Mouse (Mus musculus) ES-E14 (cell line): ENCODE measurements around the gene Mgat3. TPM values are rescaled to one million over a fixed set of nuclear protein-coding genes. Genes with fewer than 3 reads are reported as not detected.

Source experiments
- DNase-seq: peaks from one replicate; pipeline ENCODE4 v3.0.0-alpha.2; 2013; ENCODE audit warnings: low read depth, low spot score
- H3K27ac ChIP-seq: 2 replicates; pipeline ENCODE4 v1.5.1; 2012; ENCODE audit warnings: low read depth, mild to moderate bottlenecking, low read length, moderate library complexity, mixed read lengths; ENCODE audit not compliant: poor library complexity, insufficient read depth, severe bottlenecking
- H3K36me3 ChIP-seq: 2 replicates; pipeline ENCODE4 v1.6.1; 2012; ENCODE audit warnings: mild to moderate bottlenecking, low read length, moderate library complexity, mixed read lengths; ENCODE audit not compliant: control insufficient read depth, poor library complexity, insufficient read depth, severe bottlenecking
- H3K4me1 ChIP-seq, 2 experiments: fragments of 150-350 bp in 1 of 2; sonication (generic) in 1 of 2; 2 replicates each; pipeline ENCODE4 v1.6.1; 2012; ENCODE audit warnings: low read length in 2 of 2, mild to moderate bottlenecking in 1 of 2, mixed read lengths in 1 of 2; ENCODE audit not compliant: control insufficient read depth in 2 of 2, insufficient read depth in 2 of 2, poor library complexity in 1 of 2
- H3K4me3 ChIP-seq, 2 experiments: fragments of 150-350 bp in 1 of 2; sonication (generic) in 1 of 2; 2 replicates each; pipeline ENCODE4 v1.5.1; 2012; ENCODE audit warnings: low read length in 2 of 2, low read depth in 1 of 2, mild to moderate bottlenecking in 1 of 2, mixed read lengths in 1 of 2; ENCODE audit not compliant: insufficient read depth in 1 of 2, poor library complexity in 1 of 2, severe bottlenecking in 1 of 2
- H3K9ac ChIP-seq: 2 replicates; pipeline ENCODE4 v1.6.1; 2012; ENCODE audit warnings: low read depth, mild to moderate bottlenecking, low read length, mixed read lengths; ENCODE audit not compliant: poor library complexity, insufficient read depth, severe bottlenecking
- H3K9me3 ChIP-seq: fragments of 150-350 bp; sonication (generic); 2 replicates; pipeline ENCODE4 v1.6.1; 2012; ENCODE audit warnings: low read depth, mild to moderate bottlenecking, low read length; ENCODE audit not compliant: control insufficient read depth, insufficient read depth
- CHD2 ChIP-seq: IDR thresholded peaks from 2 replicates; pipeline ENCODE4 v1.6.1; 2014; ENCODE audit warnings: mild to moderate bottlenecking, low read depth, low read length, inconsistent platforms
- HCFC1 ChIP-seq: IDR thresholded peaks from 2 replicates; pipeline ENCODE4 v1.6.1; 2012; ENCODE audit warnings: low read length, inconsistent platforms, borderline replicate concordance; ENCODE audit not compliant: insufficient read depth
- MAFK ChIP-seq: IDR thresholded peaks from 2 replicates; pipeline ENCODE4 v1.6.1; 2014; ENCODE audit warnings: mild to moderate bottlenecking, low read depth, low read length, inconsistent platforms; ENCODE audit not compliant: insufficient read depth
- ZC3H11A ChIP-seq: IDR thresholded peaks from 2 replicates; pipeline ENCODE4 v1.6.1; 2012; ENCODE audit warnings: low read depth, mild to moderate bottlenecking, inconsistent platforms, low read length, borderline replicate concordance
- ZNF384 ChIP-seq: IDR thresholded peaks from 2 replicates; pipeline ENCODE4 v1.6.1; 2012; ENCODE audit warnings: low read depth, low read length, inconsistent platforms
- in situ Hi-C, 2 experiments: fragments of 600-800 bp; cut with MboI; formaldehyde crosslinking; loops; one replicate each; pipeline ENCODE4 v1.15.1; 2025; ENCODE audit warnings: low sequenced_read_pairs in 2 of 2, inconsistent platforms in 1 of 2; ENCODE audit not compliant: unreplicated experiment in 2 of 2
- total RNA-seq: library from RNA; depleted of rRNA; stranded (reverse); fragments of 300-350 nt; gene quantifications from 2 replicates; pipeline ENCODE4 v1.2.3, GENCODE M21; 2012

The Mgat3 gene
- total RNA-seq, 1 experiment = 8.5 TPM

- Histone ChIP-seq H3K4me3 (peak overlapping the region; percentile 79 to 92), H3K27ac (peak overlapping the region; percentile 92), H3K4me1 (peaks cover 1 to 11% of the 10 kb centered on the region in 2 experiments; a peak in 3 of 4 replicates), H3K9ac (peak overlapping the region; percentile 94), H3K9me3 (no peaks in the 10 kb centered on the region), H3K36me3 (peaks cover 7% of the 10 kb centered on the region; the same call in 1 of the 2 replicates)
- no peak for DNase-seq
- in situ Hi-C loops = no loop called here
- no peak for TF ChIP-seq CHD2
- no peak for TF ChIP-seq MAFK
- TF ChIP-seq ZC3H11A = no peak
- no peak for TF ChIP-seq ZNF384
- TF ChIP-seq HCFC1 = no peak
These were observed 39.7 kb upstream of the Mgat3 start for GRCm38 (mm10) chr15:80133682-80134449.

- Histone ChIP-seq H3K27ac (peak overlapping the region; percentile 92; the same call in 1 of the 2 replicates), H3K9ac (peak overlapping the region; percentile 94), H3K36me3 (peaks cover 7% of the 10 kb centered on the region; the same call in 1 of the 2 replicates), H3K4me1 (peaks cover 1 to 14% of the 10 kb centered on the region in 2 experiments; a peak in 3 of 4 replicates), H3K9me3 (no peaks in the 10 kb centered on the region), H3K4me3 (peak overlapping the region; percentile 79 to 92)
- in situ Hi-C loops = no loop called here
- no peak for TF ChIP-seq ZC3H11A
- TF ChIP-seq CHD2 = no peak
- TF ChIP-seq ZNF384 = no peak
- TF ChIP-seq MAFK = no peak
- TF ChIP-seq HCFC1 = no peak
- no peak for DNase-seq
These were observed 39.1 kb upstream of the Mgat3 start for GRCm38 (mm10) chr15:80134450-80134847.

GRCm38 (mm10) chr15:80135499-80135898 is 38.0 kb upstream of the Mgat3 start:
- no peak for DNase-seq
- H3K9ac ChIP-seq = no peak overlapping the region
- H3K27ac ChIP-seq = no peak overlapping the region
- peaks cover 1 to 14% of the 10 kb centered on the region in 2 experiments; a peak in 3 of 4 replicates for H3K4me1 ChIP-seq
- H3K4me3 ChIP-seq = no peak overlapping the region
- H3K9me3 ChIP-seq = no peaks in the 10 kb centered on the region
- peaks cover 7% of the 10 kb centered on the region; the same call in 1 of the 2 replicates for H3K36me3 ChIP-seq
- in situ Hi-C loops = no loop called here
- TF ChIP-seq HCFC1 (no peak), ZC3H11A (no peak), ZNF384 (no peak), CHD2 (no peak), MAFK (no peak)

- Histone ChIP-seq H3K4me3 (no peak overlapping the region), H3K36me3 (peaks cover 11% of the 10 kb centered on the region; the same call in 1 of the 2 replicates), H3K4me1 (peaks cover 1 to 11% of the 10 kb centered on the region in 2 experiments; a peak in 3 of 4 replicates), H3K9me3 (no peaks in the 10 kb centered on the region), H3K27ac (no peak overlapping the region), H3K9ac (no peak overlapping the region)
- DNase-seq = no peak
- in situ Hi-C loops = no loop called here
- no peak for TF ChIP-seq HCFC1
- TF ChIP-seq CHD2 = no peak
- TF ChIP-seq MAFK = no peak
- TF ChIP-seq ZC3H11A = no peak
- TF ChIP-seq ZNF384 = no peak
These were observed 36.9 kb upstream of the Mgat3 start for GRCm38 (mm10) chr15:80136645-80137044.
